Mouse (Mus musculus): ENCODE results near the gene Ccin. TPM values are rescaled to one million over a fixed set of nuclear protein-coding genes. Genes with fewer than 3 reads are reported as not detected.

Ccin gene
- polyA plus RNA-seq, 2 experiments = 0.10 to 0.36 TPM

DNA sequence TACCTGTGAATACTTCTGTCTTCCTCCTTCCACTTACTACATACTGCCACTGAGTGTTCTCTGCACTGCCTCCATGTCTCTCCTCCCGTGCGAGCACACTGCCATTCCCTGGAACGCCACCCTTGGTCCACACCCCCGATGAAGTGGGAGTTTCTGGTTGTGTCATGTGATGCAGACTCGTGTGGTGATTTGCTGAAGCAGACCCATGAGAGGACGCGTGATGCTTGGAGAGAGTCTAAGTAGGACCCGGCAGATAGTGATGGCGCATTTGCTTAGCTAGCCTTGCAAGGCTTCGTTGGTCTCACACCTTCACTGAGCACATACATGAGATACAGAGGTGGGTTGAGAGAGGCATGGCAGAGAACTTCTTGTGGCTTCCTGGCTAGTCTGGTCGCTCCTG lies 9.8 kb downstream of the Ccin start:
- ATAC-seq (ENCODE audit: low FRiP score, low read depth) (no peak), DNase-seq (ENCODE audit: low spot score) (no peak)
- TF ChIP-seq POLR2A (IDR thresholded peaks at IDR 0.05; ENCODE audit: borderline replicate concordance, extremely low read depth, insufficient read depth, insufficient read length) = no peak
- H3K4me2 ChIP-seq (replicated peaks; ENCODE audit: low read depth, low read length, severe bottlenecking) = no peak overlapping the region
- H3K36me3 ChIP-seq (ENCODE audit: control insufficient read depth, insufficient read depth, low read length) = no peaks in the 10 kb centered on the region
- H3K9me3 ChIP-seq (ENCODE audit: control insufficient read depth, low read length) = no peaks in the 10 kb centered on the region
- H3K9ac ChIP-seq (ENCODE audit: low read depth, low read length, severe bottlenecking) = no peak overlapping the region
- H3K27ac ChIP-seq (replicated peaks; ENCODE audit: low read depth, low read length) = no peak overlapping the region
- 91% methylated on average over 11 of the region's 11 CpGs for WGBS
- no peaks in the 10 kb centered on the region for H3K4me1 ChIP-seq (ENCODE audit: control insufficient read depth, insufficient read depth, low read length)
- no peaks in the 10 kb centered on the region for H3K27me3 ChIP-seq (ENCODE audit: control insufficient read depth, insufficient read depth, low read length)
- H3K4me3 ChIP-seq (replicated peaks; ENCODE audit: low read length) = no peak overlapping the region

DNA sequence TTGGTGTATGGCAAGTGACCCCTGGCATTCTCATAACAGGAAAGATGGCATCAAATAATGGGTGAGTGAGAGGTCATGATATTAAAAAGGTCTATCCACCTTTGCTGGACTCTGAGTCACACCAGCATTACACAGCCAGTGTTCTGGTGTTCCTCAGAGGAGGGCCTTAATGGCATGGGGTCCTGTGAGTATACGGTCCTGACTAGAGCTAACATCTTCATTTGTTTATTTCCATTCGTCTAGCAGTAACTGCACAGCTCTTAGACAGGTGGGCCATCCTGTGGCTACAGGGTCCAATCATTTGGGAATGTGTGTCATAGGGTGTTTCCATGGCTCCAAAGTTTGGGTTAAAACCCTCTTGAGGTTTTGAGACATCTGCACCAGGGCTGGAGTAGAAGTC lies 11.1 kb downstream of the Ccin start:
- Histone ChIP-seq H3K9ac (ENCODE audit: low read depth, low read length, severe bottlenecking) (no peak overlapping the region), H3K27me3 (ENCODE audit: control insufficient read depth, insufficient read depth, low read length) (no peaks in the 10 kb centered on the region), H3K27ac (replicated peaks; ENCODE audit: low read depth, low read length) (no peak overlapping the region), H3K4me1 (ENCODE audit: control insufficient read depth, insufficient read depth, low read length) (no peaks in the 10 kb centered on the region), H3K36me3 (ENCODE audit: control insufficient read depth, insufficient read depth, low read length) (no peaks in the 10 kb centered on the region), H3K4me3 (replicated peaks; ENCODE audit: low read length) (no peak overlapping the region), H3K9me3 (ENCODE audit: control insufficient read depth, low read length) (no peaks in the 10 kb centered on the region), H3K4me2 (replicated peaks; ENCODE audit: low read depth, low read length, severe bottlenecking) (no peak overlapping the region)
- WGBS = 64% methylated on average over 2 of the region's 2 CpGs
- DNase-seq (ENCODE audit: low spot score) (no peak), ATAC-seq (ENCODE audit: low FRiP score, low read depth) (no peak)
- no peak for TF ChIP-seq POLR2A (IDR thresholded peaks at IDR 0.05; ENCODE audit: borderline replicate concordance, extremely low read depth, insufficient read depth, insufficient read length)

DNA sequence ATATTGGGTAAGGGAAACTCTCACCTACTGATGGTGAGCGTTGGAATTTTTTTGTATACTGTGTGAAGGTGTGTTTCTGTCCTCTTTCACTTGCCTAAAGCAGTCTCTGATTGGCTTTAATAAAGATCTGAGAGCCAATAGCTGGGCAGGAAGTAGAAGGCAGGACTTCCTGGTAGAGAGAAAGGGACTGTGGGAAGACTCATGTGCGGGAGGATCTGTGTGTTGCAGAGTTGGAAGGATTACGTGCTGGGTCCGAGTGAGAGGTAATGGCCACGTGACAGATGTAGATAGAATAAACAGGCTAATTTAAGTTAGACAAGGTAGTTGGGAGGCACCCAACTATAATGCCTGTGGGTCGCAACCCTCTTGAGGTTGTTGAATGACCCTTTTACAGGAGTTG lies 20.3 kb downstream of the Ccin start:
- Histone ChIP-seq H3K27me3 (ENCODE audit: control insufficient read depth, insufficient read depth, low read length) (no peaks in the 10 kb centered on the region), H3K4me2 (replicated peaks; ENCODE audit: low read depth, low read length, severe bottlenecking) (no peak overlapping the region), H3K9me3 (ENCODE audit: control insufficient read depth, low read length) (no peaks in the 10 kb centered on the region), H3K36me3 (ENCODE audit: control insufficient read depth, insufficient read depth, low read length) (no peaks in the 10 kb centered on the region), H3K27ac (replicated peaks; ENCODE audit: low read depth, low read length) (no peak overlapping the region), H3K9ac (ENCODE audit: low read depth, low read length, severe bottlenecking) (no peak overlapping the region), H3K4me3 (replicated peaks; ENCODE audit: low read length) (no peak overlapping the region), H3K4me1 (ENCODE audit: control insufficient read depth, insufficient read depth, low read length) (no peaks in the 10 kb centered on the region)
- DNase-seq (ENCODE audit: low spot score) (no peak), ATAC-seq (ENCODE audit: low FRiP score, low read depth) (no peak)
- TF ChIP-seq POLR2A (IDR thresholded peaks at IDR 0.05; ENCODE audit: borderline replicate concordance, extremely low read depth, insufficient read depth, insufficient read length) = no peak
- WGBS = 87% methylated on average over 6 of the region's 6 CpGs

DNA sequence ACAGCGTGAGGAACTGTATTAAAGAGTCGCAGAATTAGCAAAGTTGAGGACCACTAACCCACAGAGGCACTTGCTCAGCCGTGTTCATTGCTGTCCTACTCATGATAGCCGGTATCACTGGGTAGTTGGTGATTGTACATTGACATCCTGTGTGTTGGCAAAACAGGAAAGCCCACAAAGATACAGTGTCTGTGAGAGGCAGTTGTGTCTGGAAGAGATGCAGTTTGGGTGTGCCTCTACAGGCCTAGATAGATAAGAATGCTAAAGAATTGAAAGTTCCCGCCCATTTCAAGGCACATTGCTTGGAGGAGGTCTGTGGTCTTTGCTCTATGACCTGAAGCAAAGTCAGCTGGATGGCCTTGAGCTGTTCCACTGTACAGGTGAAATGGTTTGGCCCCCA lies 20.8 kb downstream of the Ccin start, which contains the start of gene Clta:
Gene Clta (plus strand): TSS at position 327 of the 400 bp plus-strand sequence.
- H3K36me3 ChIP-seq (ENCODE audit: control insufficient read depth, insufficient read depth, low read length) = no peaks in the 10 kb centered on the region
- no peaks in the 10 kb centered on the region for H3K9me3 ChIP-seq (ENCODE audit: control insufficient read depth, low read length)
- no peaks in the 10 kb centered on the region for H3K27me3 ChIP-seq (ENCODE audit: control insufficient read depth, insufficient read depth, low read length)
- no peaks in the 10 kb centered on the region for H3K4me1 ChIP-seq (ENCODE audit: control insufficient read depth, insufficient read depth, low read length)
- no peak for DNase-seq (ENCODE audit: low spot score)
- TF ChIP-seq POLR2A (IDR thresholded peaks at IDR 0.05; ENCODE audit: borderline replicate concordance, extremely low read depth, insufficient read depth, insufficient read length) = no peak
- H3K9ac ChIP-seq (ENCODE audit: low read depth, low read length, severe bottlenecking) = no peak within 1 kb of the TSS
- H3K4me3 ChIP-seq (replicated peaks; ENCODE audit: low read length) = no peak within 1 kb of the TSS
- ATAC-seq (ENCODE audit: low FRiP score, low read depth) = no peak
- no peak within 1 kb of the TSS for H3K27ac ChIP-seq (replicated peaks; ENCODE audit: low read depth, low read length)
- WGBS = 88% methylated on average over 5 of the region's 5 CpGs
- H3K4me2 ChIP-seq (replicated peaks; ENCODE audit: low read depth, low read length, severe bottlenecking) = no peak within 1 kb of the TSS

DNA sequence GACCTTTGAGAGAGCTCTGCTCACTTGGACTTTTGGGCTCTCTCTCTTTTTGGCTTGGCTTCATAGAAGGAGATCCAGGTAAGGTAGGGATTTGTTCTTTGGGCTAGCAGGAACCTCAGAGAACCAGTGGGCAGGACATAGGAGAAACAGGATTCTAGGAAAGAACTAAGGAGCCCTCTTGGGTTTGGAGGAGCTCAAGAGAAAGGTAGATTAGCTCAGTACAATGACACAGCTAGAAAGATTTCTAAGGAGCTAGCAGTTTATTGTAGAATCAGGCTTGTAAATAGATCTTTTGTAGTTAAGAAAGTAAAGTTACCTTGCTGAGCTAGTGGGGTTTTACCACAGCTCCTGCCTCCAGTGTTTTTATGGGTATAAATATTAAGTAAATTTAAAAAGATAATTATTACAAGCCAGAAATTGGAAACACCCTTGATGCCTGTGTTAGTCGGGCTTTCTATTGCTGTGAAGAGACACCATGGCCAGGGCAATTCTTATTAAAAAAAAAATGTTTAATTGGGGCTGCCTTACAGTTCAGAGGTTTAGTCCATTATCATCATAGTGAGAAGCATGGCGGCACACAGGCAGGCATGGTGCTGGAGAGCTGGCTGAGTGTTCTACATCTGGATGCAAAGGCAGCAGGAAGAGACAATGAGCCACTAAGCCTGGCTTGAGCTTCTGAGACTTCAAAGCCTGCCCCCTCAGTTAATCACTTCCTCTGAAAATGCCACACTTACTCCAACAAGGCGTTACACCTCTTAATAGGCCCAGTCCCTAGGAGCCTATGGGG lies 21.5 kb downstream of the Ccin start:
- Histone ChIP-seq H3K4me2 (replicated peaks; ENCODE audit: low read depth, low read length, severe bottlenecking) (no peak overlapping the region), H3K36me3 (ENCODE audit: control insufficient read depth, insufficient read depth, low read length) (no peaks in the 10 kb centered on the region), H3K4me1 (ENCODE audit: control insufficient read depth, insufficient read depth, low read length) (no peaks in the 10 kb centered on the region), H3K9ac (ENCODE audit: low read depth, low read length, severe bottlenecking) (no peak overlapping the region), H3K4me3 (replicated peaks; ENCODE audit: low read length) (no peak overlapping the region), H3K9me3 (ENCODE audit: control insufficient read depth, low read length) (no peaks in the 10 kb centered on the region), H3K27me3 (ENCODE audit: control insufficient read depth, insufficient read depth, low read length) (no peaks in the 10 kb centered on the region), H3K27ac (replicated peaks; ENCODE audit: low read depth, low read length) (no peak overlapping the region)
- DNase-seq (ENCODE audit: low spot score) = no peak
- TF ChIP-seq POLR2A (IDR thresholded peaks at IDR 0.05; ENCODE audit: borderline replicate concordance, extremely low read depth, insufficient read depth, insufficient read length) = no peak
- WGBS = 61% methylated on average over 3 of the region's 3 CpGs
- ATAC-seq (ENCODE audit: low FRiP score, low read depth) = no peak

Measured in limb, embryonic 14.5 days (tissue).